Mouse (Mus musculus): ENCODE measurements around the gene Fam24a. TPM values are rescaled to one million over a fixed set of nuclear protein-coding genes. Genes with fewer than 3 reads are reported as not detected.

Fam24a gene
- polyA plus RNA-seq, 1 experiment, result not detected

GRCm38 (mm10) chr7:131329416-131329815, 4.2 kb upstream of the Fam24a start, which contains the start of gene Fam24b:
Gene Fam24b (minus strand): TSS chr7:131329516.
- TF ChIP-seq CTCF (IDR thresholded peaks at IDR 0.05; ENCODE audit: control insufficient read depth, insufficient read depth, low read length) (no peak), POLR2A (IDR thresholded peaks at IDR 0.05; ENCODE audit: borderline replicate concordance, control insufficient read depth, low read depth, low read length) (no peak)
- Histone ChIP-seq H3K4me3 (replicated peaks; ENCODE audit: control insufficient read depth, low read depth, low read length) (no peak within 1 kb of the TSS), H3K27ac (ENCODE audit: control insufficient read depth, insufficient read depth, low read depth, low read length, poor library complexity) (no peak within 1 kb of the TSS), H3K4me1 (ENCODE audit: control insufficient read depth, insufficient read depth, low read length) (no peaks in the 10 kb centered on the region)
- 81% methylated on average over 5 of the region's 5 CpGs for WGBS

GRCm38 (mm10) chr7:131331688-131332087, 2.0 kb upstream of the Fam24a start:
- Histone ChIP-seq H3K4me1 (ENCODE audit: control insufficient read depth, insufficient read depth, low read length) (no peaks in the 10 kb centered on the region), H3K27ac (ENCODE audit: control insufficient read depth, insufficient read depth, low read depth, low read length, poor library complexity) (no peak overlapping the region), H3K4me3 (replicated peaks; ENCODE audit: control insufficient read depth, low read depth, low read length) (no peak overlapping the region)
- TF ChIP-seq CTCF (IDR thresholded peaks at IDR 0.05; ENCODE audit: control insufficient read depth, insufficient read depth, low read length), result no peak
- 59% methylated on average over 2 of the region's 2 CpGs for WGBS

GRCm38 (mm10) chr7:131337502-131338068, 3.9 kb downstream of the Fam24a start:
- H3K27ac ChIP-seq (ENCODE audit: control insufficient read depth, insufficient read depth, low read depth, low read length, poor library complexity), result no peak overlapping the region
- no peaks in the 10 kb centered on the region for H3K4me1 ChIP-seq (ENCODE audit: control insufficient read depth, insufficient read depth, low read length)
- H3K4me3 ChIP-seq (replicated peaks; ENCODE audit: control insufficient read depth, low read depth, low read length), result no peak overlapping the region
- TF ChIP-seq CTCF (IDR thresholded peaks at IDR 0.05; ENCODE audit: control insufficient read depth, insufficient read depth, low read length) (no peak), POLR2A (IDR thresholded peaks at IDR 0.05; ENCODE audit: borderline replicate concordance, control insufficient read depth, low read depth, low read length) (no peak)
- 81% methylated on average over 8 of the region's 8 CpGs for WGBS

GRCm38 (mm10) chr7:131345856-131346541, 12.3 kb downstream of the Fam24a start:
- 78% methylated on average over 7 of the region's 7 CpGs for WGBS
- TF ChIP-seq POLR2A (IDR thresholded peaks at IDR 0.05; ENCODE audit: borderline replicate concordance, control insufficient read depth, low read depth, low read length) (no peak), CTCF (IDR thresholded peaks at IDR 0.05; ENCODE audit: control insufficient read depth, insufficient read depth, low read length) (no peak)
- Histone ChIP-seq H3K4me3 (replicated peaks; ENCODE audit: control insufficient read depth, low read depth, low read length) (no peak overlapping the region), H3K27ac (ENCODE audit: control insufficient read depth, insufficient read depth, low read depth, low read length, poor library complexity) (no peak overlapping the region), H3K4me1 (ENCODE audit: control insufficient read depth, insufficient read depth, low read length) (no peaks in the 10 kb centered on the region)

GRCm38 (mm10) chr7:131356105-131356504, 22.4 kb downstream of the Fam24a start:
- H3K4me3 ChIP-seq (replicated peaks; ENCODE audit: control insufficient read depth, low read depth, low read length), result no peak overlapping the region
- WGBS, result 61% methylated on average over 13 of the region's 13 CpGs
- no peak for TF ChIP-seq CTCF (IDR thresholded peaks at IDR 0.05; ENCODE audit: control insufficient read depth, insufficient read depth, low read length)
- H3K4me1 ChIP-seq (ENCODE audit: control insufficient read depth, insufficient read depth, low read length), result no peaks in the 10 kb centered on the region
- H3K27ac ChIP-seq (ENCODE audit: control insufficient read depth, insufficient read depth, low read depth, low read length, poor library complexity), result no peak overlapping the region

GRCm38 (mm10) chr7:131362269-131362614, 28.6 kb downstream of the Fam24a start:
- Histone ChIP-seq H3K4me3 (replicated peaks; ENCODE audit: control insufficient read depth, low read depth, low read length) (peak overlapping the region; percentile 100), H3K27ac (ENCODE audit: control insufficient read depth, insufficient read depth, low read depth, low read length, poor library complexity) (peak overlapping the region; percentile 94), H3K4me1 (ENCODE audit: control insufficient read depth, insufficient read depth, low read length) (no peaks in the 10 kb centered on the region)
- no peak for TF ChIP-seq POLR2A (IDR thresholded peaks at IDR 0.05; ENCODE audit: borderline replicate concordance, control insufficient read depth, low read depth, low read length)
- TF ChIP-seq CTCF (IDR thresholded peaks at IDR 0.05; ENCODE audit: control insufficient read depth, insufficient read depth, low read length), result no peak
- WGBS, result under 1% methylated on average over 35 of the region's 35 CpGs

- TF ChIP-seq POLR2A (IDR thresholded peaks at IDR 0.05; ENCODE audit: borderline replicate concordance, control insufficient read depth, low read depth, low read length) (peak; percentile 43; the same call in 1 of the 2 replicates), CTCF (IDR thresholded peaks at IDR 0.05; ENCODE audit: control insufficient read depth, insufficient read depth, low read length) (no peak)
- H3K4me3 ChIP-seq (replicated peaks; ENCODE audit: control insufficient read depth, low read depth, low read length), result peak within 1 kb of the TSS; percentile 100
- no peaks in the 10 kb centered on the region for H3K4me1 ChIP-seq (ENCODE audit: control insufficient read depth, insufficient read depth, low read length)
- H3K27ac ChIP-seq (ENCODE audit: control insufficient read depth, insufficient read depth, low read depth, low read length, poor library complexity), result peak within 1 kb of the TSS; percentile 94
- WGBS, result under 1% methylated on average over 55 of the region's 55 CpGs
Observed at GRCm38 (mm10) chr7:131362615-131363300, 29.1 kb downstream of the Fam24a start, which contains the start of gene 2310057M21Rik. Gene 2310057M21Rik (minus strand): TSS chr7:131362759.

GRCm38 (mm10) chr7:131364131-131364530, 30.5 kb downstream of the Fam24a start:
- 94% methylated on average over 8 of the region's 8 CpGs for WGBS
- no peak for TF ChIP-seq CTCF (IDR thresholded peaks at IDR 0.05; ENCODE audit: control insufficient read depth, insufficient read depth, low read length)
- TF ChIP-seq POLR2A (IDR thresholded peaks at IDR 0.05; ENCODE audit: borderline replicate concordance, control insufficient read depth, low read depth, low read length), result no peak
- no peaks in the 10 kb centered on the region for H3K4me1 ChIP-seq (ENCODE audit: control insufficient read depth, insufficient read depth, low read length)
- H3K4me3 ChIP-seq (replicated peaks; ENCODE audit: control insufficient read depth, low read depth, low read length), result no peak overlapping the region
- H3K27ac ChIP-seq (ENCODE audit: control insufficient read depth, insufficient read depth, low read depth, low read length, poor library complexity), result no peak overlapping the region
